Mouse (Mus musculus) spleen, adult 12 weeks (tissue): ENCODE measurements around the gene Wdr27.
"Not testable (repeated sequence)": the region's sequence is repeated elsewhere in the genome, so short reads cannot be mapped to it uniquely, and the experiment has no call there.

Source experiments
- DNase-seq: peaks from one replicate; pipeline ENCODE4 v3.0.0; 2022; ENCODE audit warnings: low spot score

Wdr27 gene

GRCm38 (mm10) chr17:14943009-14943728 lies at the start of gene Wdr27, which contains the start of gene 1600012H06Rik:
Gene Wdr27, minus strand, starts transcription at chr17:14943158.
Gene 1600012H06Rik, plus strand, starts transcription at chr17:14943184.
- peak; percentile 94 for DNase-seq

DNA sequence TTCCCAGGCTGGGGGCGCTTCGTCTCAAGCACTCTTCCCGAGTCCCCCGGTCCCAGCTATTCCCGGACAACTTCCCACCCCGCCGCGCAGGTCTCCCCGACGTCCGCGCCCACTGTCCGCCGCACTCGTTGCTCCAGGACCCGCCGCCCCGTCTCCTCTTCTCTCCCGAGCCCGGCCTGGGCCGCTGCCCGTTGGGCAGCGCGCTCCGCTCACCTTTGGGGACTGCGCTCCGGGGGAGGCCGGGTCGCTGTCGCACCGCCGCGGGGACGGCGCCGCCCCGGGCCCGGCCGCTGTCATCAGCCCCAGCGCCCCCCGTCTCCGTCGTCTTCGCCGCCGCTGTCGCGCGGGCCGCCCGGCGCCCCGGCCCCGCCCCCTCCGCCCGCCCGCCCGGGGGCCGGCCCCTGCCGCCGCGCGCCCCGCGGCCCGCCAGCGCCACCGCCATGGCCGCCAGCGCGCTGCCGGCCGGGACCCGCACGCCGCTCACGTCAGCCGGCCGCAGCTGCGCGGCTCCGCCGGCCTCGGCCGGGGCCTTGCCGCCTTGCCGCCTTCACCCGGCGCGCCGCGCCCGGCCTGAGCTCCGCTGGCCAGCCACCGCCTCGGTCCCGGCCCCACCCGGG lies 49.7 kb upstream of the Wdr27 start:
- DNase-seq: not testable (repeated sequence)

DNA sequence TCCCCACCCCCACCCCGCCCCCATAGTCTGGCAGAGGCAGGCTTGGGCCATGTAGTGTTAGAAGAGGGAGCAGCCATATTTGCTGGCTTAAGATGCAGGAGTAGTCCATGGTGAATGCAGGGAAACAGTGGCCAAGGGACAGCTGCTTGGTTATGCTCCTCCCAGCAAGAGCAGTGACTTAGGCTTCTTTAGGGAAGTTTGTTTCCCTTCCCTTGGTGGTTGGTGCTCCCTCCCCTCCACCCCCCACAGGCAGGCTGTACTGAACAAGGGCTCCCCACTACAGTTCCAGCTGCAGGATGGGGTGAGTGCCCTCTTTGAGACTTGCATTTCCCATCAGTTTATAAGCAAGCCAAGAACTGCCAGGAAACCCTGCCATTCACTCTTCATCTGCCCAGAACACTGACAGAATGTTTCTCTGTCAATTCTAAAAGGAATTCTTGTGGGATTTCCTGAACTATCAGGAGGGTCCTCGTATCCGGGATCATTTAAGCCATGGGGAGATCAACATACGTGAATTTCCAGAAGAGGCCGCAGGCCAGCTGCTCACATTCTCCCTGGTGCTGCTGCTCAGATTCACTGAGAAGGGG lies 47.3 kb upstream of the Wdr27 start:
- DNase-seq: not testable (repeated sequence)

DNA sequence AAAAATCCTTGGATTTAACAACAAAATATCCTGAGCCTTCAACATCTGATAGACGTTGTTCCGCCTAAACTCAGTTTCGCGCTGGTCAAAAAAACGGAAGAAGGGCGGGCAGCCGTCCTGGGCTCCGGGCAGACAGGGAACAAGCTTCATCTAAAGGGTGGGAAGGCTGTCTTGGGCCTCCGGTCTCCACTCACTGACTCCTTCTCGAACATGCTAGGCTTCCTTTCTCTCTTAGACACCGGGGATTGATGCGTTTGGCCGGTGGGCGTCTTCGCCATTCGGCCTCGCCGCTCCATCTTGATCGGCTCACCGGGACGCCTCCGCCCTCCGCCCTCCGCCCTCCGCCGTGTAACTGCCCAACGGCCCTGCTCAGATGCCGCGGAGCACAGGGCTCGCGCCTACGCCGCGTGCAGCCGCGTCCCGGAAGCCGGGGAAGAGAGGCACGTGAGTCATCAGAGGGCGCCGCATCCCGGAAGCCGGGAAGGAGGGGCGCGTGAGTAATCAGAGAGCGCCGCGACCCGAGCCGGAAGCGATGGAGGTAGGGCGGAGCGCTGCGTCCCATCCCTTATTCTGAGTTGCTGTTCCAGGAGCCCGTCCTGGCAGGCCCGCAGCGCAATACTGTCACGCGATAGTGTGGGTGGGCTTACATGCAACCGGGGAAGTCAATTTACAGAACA lies 35.5 kb upstream of the Wdr27 start, which contains the start of the genes 9030025P20Rik and Gm3417:
Gene 9030025P20Rik (plus strand): TSS at position 107 of the 677 bp plus-strand sequence.
Gene Gm3417 (minus strand): TSS at position 429 of the 677 bp plus-strand sequence.
- DNase-seq: not testable (repeated sequence)

DNA sequence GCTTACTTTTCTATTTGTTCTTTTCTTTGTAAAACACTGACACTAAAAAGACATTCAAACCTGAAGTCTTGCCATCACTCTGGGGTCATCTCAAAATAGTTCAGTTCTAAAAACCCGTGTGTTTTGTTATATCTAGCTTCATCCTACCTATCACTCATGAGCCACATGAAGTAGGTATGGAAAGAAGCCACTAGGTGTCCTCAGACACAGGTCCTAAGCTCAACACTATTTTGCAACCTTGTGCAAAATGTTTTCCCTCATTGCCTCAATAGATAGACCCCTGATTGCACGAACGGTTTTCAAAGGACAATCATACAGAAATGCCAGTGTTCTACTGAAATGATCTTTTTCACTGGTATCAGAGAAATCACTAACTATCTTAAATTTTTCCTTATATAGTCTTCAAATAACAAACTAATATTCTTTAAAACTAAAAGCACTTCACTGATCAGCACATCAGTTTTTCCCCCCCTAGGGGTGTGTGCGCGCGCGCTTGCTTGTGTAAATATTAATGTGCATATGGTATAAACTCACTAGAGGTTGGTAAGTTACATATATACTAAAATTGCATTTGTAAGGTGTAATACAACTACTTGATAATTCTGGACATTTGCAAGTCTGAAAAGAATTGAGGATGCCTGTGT lies 34.9 kb upstream of the Wdr27 start:
- DNase-seq: peak; percentile 59

DNA sequence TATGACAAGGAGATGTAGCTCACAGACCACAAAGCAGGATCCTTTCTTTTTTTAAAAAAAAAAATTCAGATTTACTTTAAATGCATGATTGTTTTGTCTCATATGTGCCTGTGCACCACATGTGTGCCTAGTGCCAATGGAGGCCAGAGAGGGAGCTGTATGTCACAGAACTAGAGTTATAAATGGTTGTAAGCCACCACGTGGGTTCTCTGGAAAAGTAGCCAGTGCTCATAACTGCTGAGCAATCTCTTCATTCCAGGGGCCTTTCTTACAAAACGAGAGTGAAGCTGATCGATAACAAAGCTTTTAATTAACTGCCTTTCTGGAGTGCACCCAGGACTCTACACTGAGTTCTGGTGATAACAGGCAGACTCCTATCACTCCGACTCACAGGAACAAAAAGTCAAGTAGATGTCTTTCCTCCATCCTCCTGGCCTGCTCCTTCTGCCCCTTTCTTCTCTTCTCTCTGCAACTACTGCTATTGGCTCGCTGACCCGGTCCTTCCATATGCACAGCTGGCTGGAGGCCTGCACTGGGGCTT lies 25.5 kb upstream of the Wdr27 start:
- not testable (repeated sequence) for DNase-seq

DNA sequence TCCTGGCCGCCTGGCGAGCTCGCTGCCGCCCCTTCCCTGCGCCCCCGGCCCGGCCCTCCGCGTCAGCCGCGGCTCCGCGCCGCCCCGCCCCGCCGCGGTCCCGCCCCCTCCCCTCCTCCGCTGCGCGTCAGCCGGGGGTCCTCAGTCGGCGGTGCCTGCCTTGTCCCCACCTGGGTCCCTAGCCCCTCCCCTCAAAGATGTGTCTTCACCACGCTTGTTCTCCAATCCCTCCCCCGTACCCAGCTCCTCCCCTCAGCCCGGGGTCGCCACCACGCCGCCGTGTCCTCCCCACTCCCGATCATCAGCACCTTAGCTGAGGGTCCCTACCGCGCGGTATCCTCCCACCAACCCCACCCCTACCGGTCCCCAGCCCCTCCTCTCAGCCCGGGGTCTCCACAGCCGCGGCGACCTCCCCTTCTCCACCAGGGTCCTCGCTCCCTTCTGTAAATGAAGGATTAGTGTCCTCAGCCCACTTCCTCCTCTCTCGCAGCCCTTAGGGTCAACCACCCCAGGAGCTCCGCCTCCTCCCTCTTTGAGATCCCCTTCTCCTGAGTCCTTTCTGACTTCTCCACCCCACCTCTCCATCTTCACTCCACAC lies 18.7 kb upstream of the Wdr27 start:
- DNase-seq: not testable (repeated sequence)

- DNase-seq: peak; percentile 37
These were observed 18.1 kb upstream of the Wdr27 start, which contains the start of gene Phf10 for GRCm38 (mm10) chr17:14960951-14961556. Gene Phf10, minus strand, starts transcription at chr17:14961273.

DNA sequence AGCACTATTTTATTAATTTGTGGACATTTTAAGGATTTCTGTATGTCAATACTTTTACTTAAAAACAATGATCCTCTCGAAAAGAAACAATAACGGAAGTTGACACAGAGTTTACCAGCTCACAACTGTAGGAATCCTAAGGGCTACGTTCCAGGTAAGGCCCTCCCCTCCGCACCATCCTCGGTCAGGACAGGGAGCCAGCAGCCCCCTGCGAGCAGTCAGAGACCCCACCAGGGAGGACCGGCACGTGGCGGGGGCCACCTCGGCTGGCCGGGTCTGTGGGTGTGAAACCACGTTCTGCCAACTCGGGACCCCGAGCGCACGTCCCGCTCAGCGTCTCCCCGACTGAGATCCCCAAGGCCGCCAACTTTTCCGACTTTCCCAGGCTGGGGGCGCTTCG lies 17.6 kb upstream of the Wdr27 start:
- peak; percentile 33 for DNase-seq

DNA sequence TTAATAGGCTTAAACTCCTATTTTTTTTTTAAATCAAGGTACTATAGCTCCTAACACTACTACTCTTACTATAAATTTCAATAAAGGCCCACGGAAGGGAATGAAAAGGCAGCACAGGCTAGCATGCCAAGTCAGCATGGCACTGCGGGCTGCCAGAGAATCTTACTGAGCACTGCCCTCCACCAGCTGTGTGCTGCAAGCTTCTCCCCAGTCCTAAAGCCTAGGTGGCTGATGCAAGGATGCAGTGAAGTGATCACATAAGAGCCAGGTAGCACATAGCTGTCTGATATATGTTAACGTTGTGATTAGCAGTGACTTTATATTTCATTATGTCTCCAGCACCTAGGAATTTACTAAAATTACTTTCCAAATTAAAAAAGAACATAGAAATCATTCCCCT lies 17.0 kb upstream of the Wdr27 start:
- DNase-seq: no peak

- no peak for DNase-seq
These were observed 15.8 kb upstream of the Wdr27 start for GRCm38 (mm10) chr17:14958686-14959327.

DNA sequence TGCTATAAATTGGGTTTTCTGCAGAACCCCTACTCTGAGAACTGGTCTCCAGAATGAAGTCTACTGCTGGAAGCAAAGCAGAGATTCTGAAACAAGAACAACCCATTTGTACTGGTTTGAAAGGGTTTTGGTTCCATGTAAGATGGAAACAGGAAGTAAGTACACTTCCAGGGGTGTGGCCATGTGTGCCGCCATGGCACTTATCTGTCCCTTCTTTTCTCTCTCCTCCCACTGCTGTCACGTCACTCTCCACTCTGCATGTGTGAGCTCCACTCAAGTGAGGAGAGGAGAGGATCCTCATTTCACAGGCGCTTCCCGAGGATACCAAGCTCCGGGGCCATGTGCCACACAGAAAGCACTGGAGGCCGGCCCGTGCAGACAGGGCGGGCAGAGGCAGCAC lies 10.5 kb upstream of the Wdr27 start:
- DNase-seq: no peak

DNA sequence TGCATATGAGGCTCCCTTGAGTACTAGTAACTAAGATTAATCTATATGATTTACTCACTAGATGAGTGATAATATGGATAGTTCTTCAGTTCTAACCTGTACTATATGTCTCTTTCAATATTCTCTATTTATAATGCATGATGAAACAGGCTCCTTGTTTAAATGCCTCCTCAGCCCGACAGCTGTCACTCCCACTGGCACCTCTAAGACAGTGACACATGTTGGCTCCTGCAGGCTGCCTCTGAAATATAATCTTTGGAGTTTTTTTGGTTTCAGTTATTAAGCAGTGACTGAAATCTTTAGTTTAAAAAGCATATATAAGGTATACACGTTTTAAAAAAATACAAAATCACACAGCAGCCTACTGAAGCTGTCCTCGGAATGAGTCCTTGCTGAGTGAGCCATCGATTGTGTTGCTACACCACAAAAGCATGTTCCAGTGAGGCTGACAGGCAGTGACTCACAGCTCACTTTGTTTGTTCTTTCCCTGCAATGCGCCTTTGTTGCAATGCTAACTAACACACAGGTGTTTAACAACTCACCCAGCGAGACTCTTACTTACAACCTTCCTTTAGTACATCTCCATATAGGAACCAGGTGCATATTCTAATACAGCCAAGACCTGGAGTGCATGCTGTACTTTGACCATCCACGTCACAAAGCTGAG lies 6.3 kb upstream of the Wdr27 start:
- DNase-seq: no peak

- no peak for DNase-seq
These were observed 1.6 kb upstream of the Wdr27 start for GRCm38 (mm10) chr17:14944551-14944950.

GRCm38 (mm10) chr17:14943729-14944059 lies 736 bp upstream of the Wdr27 start:
- no peak for DNase-seq

GRCm38 (mm10) chr17:14942181-14942580 lies 777 bp downstream of the Wdr27 start:
- DNase-seq: not testable (repeated sequence)

- no peak for DNase-seq
These were observed 6.9 kb downstream of the Wdr27 start for GRCm38 (mm10) chr17:14935841-14936605.

- DNase-seq: not testable (repeated sequence)
These were observed 7.7 kb downstream of the Wdr27 start for GRCm38 (mm10) chr17:14935280-14935679.

DNA sequence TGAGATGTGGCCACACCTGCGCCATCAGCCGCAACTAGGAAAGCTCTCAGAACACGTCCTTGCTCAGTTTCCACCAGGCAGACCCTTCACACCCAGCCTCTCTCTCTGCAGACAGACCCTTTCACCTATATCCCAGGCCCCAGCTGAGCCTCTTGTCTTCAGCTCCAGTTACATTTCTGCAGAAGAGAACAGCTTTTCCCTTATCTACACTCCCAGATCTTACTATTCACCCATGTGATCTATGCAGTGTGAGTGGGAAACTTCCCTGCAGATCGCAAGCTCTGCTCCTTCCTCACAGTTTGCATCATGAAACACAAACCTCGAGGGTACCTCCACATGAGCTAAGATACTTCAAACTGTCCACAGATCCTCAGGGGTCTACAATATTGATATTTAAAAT lies 11.5 kb downstream of the Wdr27 start:
- no peak for DNase-seq
